Mouse (Mus musculus): Measurements from ENCODE around the gene Cfdp1. TPM values are rescaled to one million over a fixed set of nuclear protein-coding genes. Genes with fewer than 3 reads are reported as not detected.

The Cfdp1 gene
- total RNA-seq, 1 experiment = 190 TPM

GRCm38 (mm10) chr8:111747866-111748649, 106.0 kb downstream of the Cfdp1 start:
- TF ChIP-seq MAFK (IDR thresholded peaks at IDR 0.05; ENCODE audit: insufficient read depth, low read depth, low read length) (no peak), CHD2 (IDR thresholded peaks at IDR 0.05; ENCODE audit: low read depth, low read length) (no peak), ZC3H11A (IDR thresholded peaks at IDR 0.05; ENCODE audit: borderline replicate concordance, low read depth, low read length) (no peak), ZNF384 (IDR thresholded peaks at IDR 0.05; ENCODE audit: low read depth, low read length) (no peak), HCFC1 (IDR thresholded peaks at IDR 0.05; ENCODE audit: borderline replicate concordance, insufficient read depth, low read length) (no peak)
- 0 out of 2 replicates have a peak overlapping the region, but pooled peaks have one; percentile 13 for H3K9ac ChIP-seq (ENCODE audit: insufficient read depth, low read depth, low read length, poor library complexity, severe bottlenecking)
- no peak for DNase-seq (ENCODE audit: low read depth, low spot score)

GRCm38 (mm10) chr8:111746582-111747465, 107.3 kb downstream of the Cfdp1 start:
- no peak for DNase-seq (ENCODE audit: low read depth, low spot score)
- H3K36me3 ChIP-seq (ENCODE audit: control insufficient read depth, insufficient read depth, low read length, poor library complexity, severe bottlenecking) = no peaks in the 10 kb centered on the region
- H3K9me3 ChIP-seq (ENCODE audit: control insufficient read depth, insufficient read depth, low read depth, low read length) = no peaks in the 10 kb centered on the region
- TF ChIP-seq CHD2 (IDR thresholded peaks at IDR 0.05; ENCODE audit: low read depth, low read length) = no peak
- no peak for TF ChIP-seq ZC3H11A (IDR thresholded peaks at IDR 0.05; ENCODE audit: borderline replicate concordance, low read depth, low read length)
- TF ChIP-seq HCFC1 (IDR thresholded peaks at IDR 0.05; ENCODE audit: borderline replicate concordance, insufficient read depth, low read length) = no peak
- no peak for TF ChIP-seq MAFK (IDR thresholded peaks at IDR 0.05; ENCODE audit: insufficient read depth, low read depth, low read length)
- no peak for TF ChIP-seq ZNF384 (IDR thresholded peaks at IDR 0.05; ENCODE audit: low read depth, low read length)
- peaks cover 12 to 35% of the 10 kb centered on the region in 2 experiments for H3K4me1 ChIP-seq (ENCODE audit: control insufficient read depth in 2 of 2, insufficient read depth in 2 of 2, low read length in 2 of 2, poor library complexity in 1 of 2)
- H3K4me3 ChIP-seq (ENCODE audit: insufficient read depth in 1 of 2, low read depth in 1 of 2, low read length in 2 of 2, poor library complexity in 1 of 2, severe bottlenecking in 1 of 2) = peak overlapping the region in 1 of 2 experiments; percentile 49; a peak in 1 of 4 replicates
- peak overlapping the region; percentile 6; the same call in 1 of the 2 replicates for H3K9ac ChIP-seq (ENCODE audit: insufficient read depth, low read depth, low read length, poor library complexity, severe bottlenecking)
- H3K27ac ChIP-seq (ENCODE audit: insufficient read depth, low read depth, low read length, poor library complexity, severe bottlenecking) = peak overlapping the region; percentile 15; the same call in 1 of the 2 replicates
- in situ Hi-C loops (cut with MboI; ENCODE audit: low sequenced_read_pairs in 2 of 2, unreplicated experiment in 2 of 2) = no loop called here

More at GRCm38 (mm10) chr8:111747866-111748649, 106.0 kb downstream of the Cfdp1 start:
- Histone ChIP-seq H3K4me3 (ENCODE audit: insufficient read depth in 1 of 2, low read depth in 1 of 2, low read length in 2 of 2, poor library complexity in 1 of 2, severe bottlenecking in 1 of 2) (no peak overlapping the region), H3K9me3 (ENCODE audit: control insufficient read depth, insufficient read depth, low read depth, low read length) (no peaks in the 10 kb centered on the region), H3K27ac (ENCODE audit: insufficient read depth, low read depth, low read length, poor library complexity, severe bottlenecking) (peak overlapping the region; percentile 87; the same call in 1 of the 2 replicates), H3K36me3 (ENCODE audit: control insufficient read depth, insufficient read depth, low read length, poor library complexity, severe bottlenecking) (no peaks in the 10 kb centered on the region), H3K4me1 (ENCODE audit: control insufficient read depth in 2 of 2, insufficient read depth in 2 of 2, low read length in 2 of 2, poor library complexity in 1 of 2) (peaks cover 12 to 30% of the 10 kb centered on the region in 2 experiments)
- in situ Hi-C loops (cut with MboI; ENCODE audit: low sequenced_read_pairs in 2 of 2, unreplicated experiment in 2 of 2) = no loop called here

GRCm38 (mm10) chr8:111745591-111746418, 108.3 kb downstream of the Cfdp1 start:
- H3K4me1 ChIP-seq (ENCODE audit: control insufficient read depth in 2 of 2, insufficient read depth in 2 of 2, low read length in 2 of 2, poor library complexity in 1 of 2) = peaks cover 12 to 39% of the 10 kb centered on the region in 2 experiments
- peak overlapping the region; percentile 49 to 59 for H3K4me3 ChIP-seq (ENCODE audit: insufficient read depth in 1 of 2, low read depth in 1 of 2, low read length in 2 of 2, poor library complexity in 1 of 2, severe bottlenecking in 1 of 2)
- peak overlapping the region; percentile 69; the same call in 1 of the 2 replicates for H3K9ac ChIP-seq (ENCODE audit: insufficient read depth, low read depth, low read length, poor library complexity, severe bottlenecking)
- H3K36me3 ChIP-seq (ENCODE audit: control insufficient read depth, insufficient read depth, low read length, poor library complexity, severe bottlenecking) = peaks cover 3% of the 10 kb centered on the region; the same call in 1 of the 2 replicates
- H3K27ac ChIP-seq (ENCODE audit: insufficient read depth, low read depth, low read length, poor library complexity, severe bottlenecking) = peak overlapping the region; percentile 77
- no peak for DNase-seq (ENCODE audit: low read depth, low spot score)
- TF ChIP-seq MAFK (IDR thresholded peaks at IDR 0.05; ENCODE audit: insufficient read depth, low read depth, low read length) (no peak), CHD2 (IDR thresholded peaks at IDR 0.05; ENCODE audit: low read depth, low read length) (no peak), ZNF384 (IDR thresholded peaks at IDR 0.05; ENCODE audit: low read depth, low read length) (no peak)
- in situ Hi-C loops (cut with MboI; ENCODE audit: low sequenced_read_pairs in 2 of 2, unreplicated experiment in 2 of 2) = no loop called here
- H3K9me3 ChIP-seq (ENCODE audit: control insufficient read depth, insufficient read depth, low read depth, low read length) = no peaks in the 10 kb centered on the region

- H3K4me3 ChIP-seq (ENCODE audit: insufficient read depth in 1 of 2, low read depth in 1 of 2, low read length in 2 of 2, poor library complexity in 1 of 2, severe bottlenecking in 1 of 2) = peak overlapping the region; percentile 45 to 49; a peak in 2 of 4 replicates
- H3K9me3 ChIP-seq (ENCODE audit: control insufficient read depth, insufficient read depth, low read depth, low read length) = no peaks in the 10 kb centered on the region
- peak overlapping the region; percentile 69; the same call in 1 of the 2 replicates for H3K9ac ChIP-seq (ENCODE audit: insufficient read depth, low read depth, low read length, poor library complexity, severe bottlenecking)
- H3K36me3 ChIP-seq (ENCODE audit: control insufficient read depth, insufficient read depth, low read length, poor library complexity, severe bottlenecking) = peaks cover 3% of the 10 kb centered on the region; the same call in 1 of the 2 replicates
- peaks cover 12 to 40% of the 10 kb centered on the region in 2 experiments for H3K4me1 ChIP-seq (ENCODE audit: control insufficient read depth in 2 of 2, insufficient read depth in 2 of 2, low read length in 2 of 2, poor library complexity in 1 of 2)
- TF ChIP-seq HCFC1 (IDR thresholded peaks at IDR 0.05; ENCODE audit: borderline replicate concordance, insufficient read depth, low read length) (no peak), ZNF384 (IDR thresholded peaks at IDR 0.05; ENCODE audit: low read depth, low read length) (peak; percentile 66), MAFK (IDR thresholded peaks at IDR 0.05; ENCODE audit: insufficient read depth, low read depth, low read length) (no peak), ZC3H11A (IDR thresholded peaks at IDR 0.05; ENCODE audit: borderline replicate concordance, low read depth, low read length) (no peak)
- H3K27ac ChIP-seq (ENCODE audit: insufficient read depth, low read depth, low read length, poor library complexity, severe bottlenecking) = no peak overlapping the region; the same call in 1 of the 2 replicates
- in situ Hi-C loops (cut with MboI; ENCODE audit: low sequenced_read_pairs in 2 of 2, unreplicated experiment in 2 of 2) = no loop called here
- no peak for DNase-seq (ENCODE audit: low read depth, low spot score)
Observed at GRCm38 (mm10) chr8:111745086-111745485, 109.0 kb downstream of the Cfdp1 start.
